Mouse (Mus musculus) neural tube, embryonic 14.5 days (tissue): Measurements from ENCODE around the gene Gm27029. TPM values are rescaled to one million over a fixed set of nuclear protein-coding genes. Genes with fewer than 3 reads are reported as not detected.
"Not testable (repeated sequence)": the region's sequence is repeated elsewhere in the genome, so short reads cannot be mapped to it uniquely, and the experiment has no call there.

Experiments used
- ATAC-seq: fragments of 200-750 bp; cut with Nextera tagmentation; 2 replicates; pipeline ENCODE4 v1.8.0; 2017; ENCODE audit warnings: low read depth, mild to moderate bottlenecking, moderate TSS enrichment, moderate library complexity
- H3K27ac ChIP-seq: fragments of 300-500 bp; sonication (generic); 2 replicates; pipeline ENCODE4 v1.5.1; 2014; ENCODE audit warnings: low read depth, mild to moderate bottlenecking, control low read depth, low read length, moderate library complexity, mixed read lengths
- H3K27me3 ChIP-seq: fragments of 300-500 bp; sonication (generic); 2 replicates; pipeline ENCODE4 v1.6.1; 2014; ENCODE audit warnings: low read length; ENCODE audit not compliant: control insufficient read depth, insufficient read depth
- H3K36me3 ChIP-seq: fragments of 300-500 bp; sonication (generic); 2 replicates; pipeline ENCODE4 v1.6.1; 2014; ENCODE audit warnings: low read length, mixed read lengths; ENCODE audit not compliant: control insufficient read depth, insufficient read depth
- H3K4me1 ChIP-seq: fragments of 300-500 bp; sonication (generic); 2 replicates; pipeline ENCODE4 v1.6.1; 2014; ENCODE audit warnings: low read length; ENCODE audit not compliant: control insufficient read depth, insufficient read depth
- H3K4me2 ChIP-seq: fragments of 300-500 bp; sonication (generic); 2 replicates; pipeline ENCODE4 v1.6.1; 2014; ENCODE audit warnings: mild to moderate bottlenecking, low read depth, low read length, control low read depth
- H3K4me3 ChIP-seq: fragments of 300-500 bp; sonication (generic); 2 replicates; pipeline ENCODE4 v1.5.1; 2014; ENCODE audit warnings: low read depth, low read length, control low read depth, mixed read lengths
- H3K9ac ChIP-seq: fragments of 300-500 bp; sonication (generic); replicated peaks from 2 replicates; pipeline ENCODE4 v1.6.1; 2014; ENCODE audit warnings: low read depth, mild to moderate bottlenecking, control low read depth, low read length, mixed read lengths
- H3K9me3 ChIP-seq: fragments of 300-500 bp; sonication (generic); 2 replicates; pipeline ENCODE4 v1.6.1; 2016; ENCODE audit warnings: low read length; ENCODE audit not compliant: control insufficient read depth
- WGBS: fragments of 180-500 bp; shearing (Covaris S2); extraction: QIAGEN DNeasy Blood & Tissue Kit; methylation state at CpG from one replicate; pipeline ENCODE4 v1.1.7; 2014; 5-methylcytosine and 5-hydroxymethylcytosine counted together
- polyA plus RNA-seq: library from polyadenylated mRNA; unstranded; fragments of >200 nt; fragmentation: Nextera tagmentation; extraction: Ambion mirVana; gene quantifications from 2 replicates; pipeline ENCODE4 v1.2.1, GENCODE M21; 2014

Gm27029 gene
- polyA plus RNA-seq, 1 experiment from 2014 or later = 8.1 TPM

DNA sequence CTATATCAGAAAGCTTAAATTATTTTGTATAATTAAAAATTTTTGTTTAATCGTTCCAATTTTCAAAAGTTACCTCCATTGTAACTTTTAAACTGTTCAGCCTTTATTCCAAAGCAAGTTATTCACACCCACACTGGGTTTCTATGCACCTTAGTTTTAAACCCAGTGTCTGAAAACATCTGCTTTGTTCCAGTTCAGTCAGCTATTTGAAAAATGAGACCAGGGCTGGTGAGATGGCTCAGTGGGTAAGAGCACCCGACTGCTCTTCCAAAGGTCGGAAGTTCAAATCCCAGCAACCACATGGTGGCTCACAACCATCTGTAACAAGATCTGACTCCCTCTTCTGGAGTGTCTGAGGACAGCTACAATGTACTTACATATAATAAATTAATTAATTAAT is 13.4 kb upstream of the Gm27029 start:
- H3K4me2 ChIP-seq, H3K4me3 ChIP-seq, ATAC-seq, H3K9ac ChIP-seq, H3K27ac ChIP-seq, H3K27me3 ChIP-seq, H3K9me3 ChIP-seq, H3K4me1 ChIP-seq: not testable (repeated sequence)
- 57% methylated on average over 3 of the region's 3 CpGs for WGBS
- peaks cover 19% of the 10 kb centered on the region for H3K36me3 ChIP-seq

DNA sequence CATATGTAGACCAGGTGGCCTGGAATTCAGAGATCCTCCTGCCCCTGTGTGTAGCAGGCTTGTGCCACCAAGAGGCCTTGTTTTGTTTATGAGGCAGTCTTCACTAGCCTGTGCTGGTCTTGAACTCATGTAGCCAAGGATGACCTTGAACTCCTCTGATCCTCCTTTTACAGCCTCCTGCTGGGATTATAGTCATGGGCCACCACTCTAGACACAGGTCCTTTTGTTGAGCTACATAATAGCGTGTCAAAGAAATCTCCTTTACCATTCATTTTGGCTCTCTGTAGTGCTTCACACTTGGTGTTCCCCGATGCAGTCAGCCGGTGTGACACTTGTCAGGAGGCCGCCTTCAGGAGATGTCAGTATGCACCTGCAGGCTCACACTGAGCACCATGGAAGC is 12.3 kb upstream of the Gm27029 start:
- Histone ChIP-seq H3K4me1 (no peaks in the 10 kb centered on the region), H3K36me3 (peaks cover 25% of the 10 kb centered on the region), H3K4me2 (no peak overlapping the region), H3K27me3 (no peaks in the 10 kb centered on the region), H3K27ac (no peak overlapping the region), H3K9ac (no peak overlapping the region), H3K4me3 (no peak overlapping the region), H3K9me3 (no peaks in the 10 kb centered on the region)
- 44% methylated on average over 4 of the region's 4 CpGs for WGBS
- ATAC-seq = no peak

DNA sequence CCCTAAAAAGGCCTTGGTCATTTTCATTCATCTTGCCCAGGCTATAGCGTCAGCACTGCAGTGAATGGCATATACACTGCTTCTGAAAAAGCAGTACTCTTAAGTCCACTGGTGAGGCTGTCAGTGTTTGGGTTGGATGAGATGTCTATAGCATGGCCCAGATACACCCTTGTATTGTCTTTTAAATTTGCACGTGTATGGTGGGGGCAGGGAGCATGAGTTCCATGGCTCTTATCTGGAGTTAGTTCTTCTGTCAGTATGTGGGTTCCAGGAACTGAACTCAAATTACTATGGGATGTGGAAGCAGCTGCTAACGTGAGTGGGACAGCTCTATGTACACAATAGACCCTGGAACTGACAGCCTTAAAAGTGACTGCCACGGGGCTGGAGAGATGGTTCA is 11.2 kb upstream of the Gm27029 start:
- no peak overlapping the region for H3K27ac ChIP-seq
- H3K4me1 ChIP-seq = no peaks in the 10 kb centered on the region
- H3K27me3 ChIP-seq = no peaks in the 10 kb centered on the region
- no peak overlapping the region for H3K9ac ChIP-seq
- peaks cover 34% of the 10 kb centered on the region for H3K36me3 ChIP-seq
- no peaks in the 10 kb centered on the region for H3K9me3 ChIP-seq
- 90% methylated on average over 4 of the region's 4 CpGs for WGBS
- no peak overlapping the region for H3K4me3 ChIP-seq
- H3K4me2 ChIP-seq = no peak overlapping the region
- no peak for ATAC-seq

DNA sequence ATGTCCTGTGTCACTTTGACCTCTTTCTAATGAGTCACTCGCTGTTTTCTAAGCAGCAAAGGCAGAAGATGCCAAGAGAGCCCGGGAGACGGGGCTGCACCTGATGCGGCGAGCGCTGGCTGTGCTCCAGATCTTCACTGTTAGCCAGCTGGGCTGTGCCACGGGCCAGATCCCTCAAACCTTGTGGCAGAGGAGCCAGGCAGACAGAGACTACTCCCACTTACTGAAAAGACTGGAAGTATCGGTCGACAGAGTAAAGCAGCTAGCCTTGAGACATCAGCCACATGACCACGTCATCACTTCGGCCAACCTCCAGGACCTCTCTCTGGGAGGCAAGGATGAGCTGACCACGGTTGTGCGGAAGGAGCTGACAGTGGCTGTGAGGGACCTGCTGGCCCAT is 8.8 kb upstream of the Gm27029 start:
- Histone ChIP-seq H3K4me3 (no peak overlapping the region), H3K4me1 (no peaks in the 10 kb centered on the region), H3K9ac (no peak overlapping the region), H3K27me3 (no peaks in the 10 kb centered on the region), H3K4me2 (no peak overlapping the region), H3K27ac (no peak overlapping the region), H3K9me3 (no peaks in the 10 kb centered on the region), H3K36me3 (peaks cover 45% of the 10 kb centered on the region)
- WGBS = 90% methylated on average over 13 of the region's 13 CpGs
- ATAC-seq = no peak

DNA sequence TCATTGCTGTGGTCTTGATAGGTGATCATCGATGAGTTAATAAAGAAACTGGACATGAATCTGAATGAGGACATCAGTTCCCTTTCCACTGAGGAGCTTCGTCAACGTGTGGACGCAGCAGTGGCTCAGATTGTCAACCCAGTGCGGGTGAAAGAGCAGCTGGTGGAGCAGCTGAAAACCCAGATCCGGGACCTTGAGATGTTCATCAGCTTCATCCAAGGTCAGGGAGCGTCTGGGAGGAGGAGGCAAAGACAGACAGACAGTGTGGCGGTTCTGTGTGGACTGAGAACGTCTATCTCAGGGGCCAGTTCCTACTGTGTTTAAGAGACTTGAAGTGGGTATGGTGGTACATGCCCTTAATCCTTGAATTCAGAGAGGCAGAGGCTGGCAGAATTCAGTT is 6.7 kb upstream of the Gm27029 start:
- Histone ChIP-seq H3K36me3 (peaks cover 45% of the 10 kb centered on the region), H3K9ac (no peak overlapping the region), H3K27me3 (no peaks in the 10 kb centered on the region), H3K4me1 (peaks cover 9% of the 10 kb centered on the region; the same call in 1 of the 2 replicates), H3K4me2 (no peak overlapping the region), H3K4me3 (no peak overlapping the region), H3K9me3 (no peaks in the 10 kb centered on the region), H3K27ac (no peak overlapping the region)
- WGBS = 92% methylated on average over 9 of the region's 9 CpGs
- ATAC-seq = no peak

DNA sequence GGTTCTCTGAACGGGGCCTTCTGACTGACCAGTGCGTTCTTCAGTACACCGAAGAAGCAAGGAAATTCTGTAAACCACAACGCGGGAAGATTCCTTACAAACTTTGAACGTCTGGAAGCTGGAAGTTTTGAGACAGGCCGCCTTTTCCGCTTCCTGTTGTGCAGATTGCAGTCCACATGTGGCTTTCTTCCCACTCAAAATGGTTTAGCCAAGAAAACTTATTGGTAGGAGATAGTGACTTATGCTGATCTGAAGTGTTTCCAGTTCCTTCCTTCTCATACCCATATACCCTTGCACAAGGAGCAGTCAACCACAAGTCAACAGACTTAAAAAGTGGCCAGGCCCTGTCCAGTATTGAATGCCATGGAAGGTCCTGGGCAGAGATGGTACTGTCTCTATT is 1.6 kb upstream of the Gm27029 start:
- peak overlapping the region; percentile 87 for H3K4me3 ChIP-seq
- H3K36me3 ChIP-seq = peaks cover 13% of the 10 kb centered on the region; the same call in 1 of the 2 replicates
- no peaks in the 10 kb centered on the region for H3K9me3 ChIP-seq
- H3K4me2 ChIP-seq = peak overlapping the region; percentile 82
- no peaks in the 10 kb centered on the region for H3K27me3 ChIP-seq
- no peak for ATAC-seq
- WGBS = 67% methylated on average over 8 of the region's 8 CpGs
- no peak overlapping the region for H3K27ac ChIP-seq
- peak overlapping the region; percentile 71; the same call in 1 of the 2 replicates for H3K9ac ChIP-seq
- peaks cover 22% of the 10 kb centered on the region; the same call in 1 of the 2 replicates for H3K4me1 ChIP-seq

DNA sequence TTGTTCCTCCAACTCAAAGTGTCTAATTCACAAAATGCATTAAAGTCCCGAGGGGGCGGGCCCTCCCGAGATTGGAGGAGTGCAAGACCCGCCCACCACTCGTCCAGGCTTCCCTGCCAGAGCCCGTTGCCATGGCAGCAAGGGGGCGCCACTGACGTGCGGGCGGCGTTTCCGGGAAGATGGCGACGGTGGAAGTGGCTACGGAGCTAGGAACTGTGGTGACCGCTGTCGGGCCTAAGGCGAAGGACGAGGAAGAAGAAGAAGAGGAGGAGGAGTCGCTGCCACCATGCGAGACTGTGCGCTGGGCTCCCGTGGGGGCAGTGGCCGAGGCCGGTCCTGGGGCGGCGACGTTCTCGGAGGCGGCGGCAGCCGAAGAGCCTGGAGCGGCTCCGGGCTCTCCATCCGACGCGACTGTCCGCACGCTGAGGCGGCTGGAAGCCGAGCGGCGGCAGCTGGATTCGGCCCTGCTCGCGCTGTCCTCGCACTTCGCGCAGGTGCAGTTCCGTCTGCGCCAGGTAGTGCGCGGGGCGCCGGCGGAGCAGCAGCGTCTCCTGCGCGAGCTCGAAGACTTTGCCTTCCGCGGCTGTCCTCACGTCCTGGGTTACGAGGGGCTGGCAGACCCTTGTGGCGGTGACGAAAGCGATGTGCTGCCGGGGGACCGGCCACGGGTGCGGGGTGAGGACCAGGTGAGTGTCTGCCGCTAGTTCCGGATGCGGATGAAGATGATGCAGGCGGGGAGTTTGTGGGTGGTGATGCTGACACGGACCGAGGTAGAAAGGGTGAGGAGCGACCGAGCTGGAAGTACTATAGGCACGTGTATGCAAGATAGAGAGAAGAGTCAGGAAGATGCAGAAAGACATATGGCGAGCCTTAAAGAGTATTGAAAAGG is 573 bp upstream of the Gm27029 start, which contains the start of the genes Rundc1 and Ptges3l:
TSS of gene Rundc1 (plus strand) at position 161 of the 889 bp plus-strand sequence.
TSS of gene Ptges3l (minus strand) at position 409 of the 889 bp plus-strand sequence.
- Histone ChIP-seq H3K9me3 (no peaks in the 10 kb centered on the region), H3K4me3 (peak within 1 kb of the TSS; percentile 87), H3K27ac (peak within 1 kb of the TSS; percentile 81), H3K27me3 (no peaks in the 10 kb centered on the region), H3K9ac (peak within 1 kb of the TSS; percentile 71), H3K4me1 (peaks cover 22% of the 10 kb centered on the region; the same call in 1 of the 2 replicates), H3K36me3 (peaks cover 7% of the 10 kb centered on the region; the same call in 1 of the 2 replicates), H3K4me2 (peak within 1 kb of the TSS; percentile 82)
- ATAC-seq = peak; percentile 94
- WGBS = under 1% methylated on average over 78 of the region's 81 CpGs

DNA sequence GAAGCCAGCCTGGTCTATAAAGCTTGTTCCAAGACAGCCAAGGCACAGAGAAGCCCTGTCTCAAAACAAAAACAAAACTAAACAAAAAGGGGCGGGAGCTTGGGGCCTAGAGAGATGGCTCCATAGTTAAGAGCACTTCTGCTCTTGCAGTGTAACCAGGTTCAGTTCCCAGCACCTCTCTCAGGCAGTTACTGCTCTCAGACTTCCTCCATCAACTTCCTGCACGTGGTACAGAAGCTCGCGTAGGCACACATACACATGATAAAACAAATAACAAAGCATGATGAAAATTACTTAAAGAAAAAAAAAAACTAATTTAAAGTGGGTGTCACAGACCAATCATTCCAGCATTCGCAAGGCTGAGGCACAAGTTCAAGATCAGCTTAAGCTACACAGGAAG is 4.4 kb downstream of the Gm27029 start:
- Histone ChIP-seq H3K4me3 (no peak overlapping the region), H3K4me1 (peaks cover 12% of the 10 kb centered on the region; the same call in 1 of the 2 replicates), H3K27ac (no peak overlapping the region), H3K9ac (no peak overlapping the region), H3K36me3 (no peaks in the 10 kb centered on the region), H3K27me3 (no peaks in the 10 kb centered on the region), H3K4me2 (no peak overlapping the region), H3K9me3 (no peaks in the 10 kb centered on the region)
- ATAC-seq = no peak
- 89% methylated on average over 5 of the region's 5 CpGs for WGBS

DNA sequence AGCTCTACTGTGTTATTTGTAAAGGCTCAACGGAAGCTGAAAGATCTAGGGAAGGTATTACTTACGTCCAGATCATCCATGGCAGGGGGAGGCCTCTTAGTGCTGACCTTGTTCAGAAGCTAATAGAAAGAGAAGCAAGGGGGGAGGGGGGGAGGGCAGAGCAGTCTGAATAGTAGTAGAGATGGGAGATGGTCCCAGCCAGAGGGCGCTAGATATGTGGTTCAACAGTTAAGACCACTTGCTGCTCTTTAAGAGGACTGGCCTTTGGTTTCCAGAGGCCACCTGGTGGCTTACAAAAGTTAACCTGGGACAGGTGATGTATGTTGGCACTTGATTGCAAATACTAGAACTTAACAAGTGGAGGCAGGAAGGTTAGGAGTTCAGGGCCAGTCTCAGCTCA is 5.0 kb downstream of the Gm27029 start:
- Histone ChIP-seq H3K9me3 (no peaks in the 10 kb centered on the region), H3K4me3 (no peak overlapping the region), H3K36me3 (no peaks in the 10 kb centered on the region), H3K9ac (no peak overlapping the region), H3K27me3 (no peaks in the 10 kb centered on the region), H3K4me2 (no peak overlapping the region), H3K4me1 (peaks cover 12% of the 10 kb centered on the region; the same call in 1 of the 2 replicates), H3K27ac (no peak overlapping the region)
- 49% methylated on average over 3 of the region's 3 CpGs for WGBS
- ATAC-seq = no peak
